Mouse (Mus musculus) kidney, adult 2 months (tissue): ENCODE measurements at regions not wholly inside any gene's neighbourhood (a gene's known extent, or its start where the extent isn't known, plus 50 kb on each side); places are given as distances from the start of the nearest gene placed in this dataset.

Experiments used
- DNase-seq: peaks from one replicate; pipeline ENCODE4 v3.0.0; 2021
- H3K27ac ChIP-seq: fragments of 200-500 bp; 2 replicates; pipeline ENCODE4 v1.5.1; 2012; ENCODE audit warnings: low read depth, low read length, control low read depth, inconsistent platforms; ENCODE audit not compliant: insufficient read depth
- H3K27me3 ChIP-seq: fragments of 200-500 bp; replicated peaks from 2 replicates; pipeline ENCODE4 v1.6.1; 2012; ENCODE audit warnings: mild to moderate bottlenecking, moderate library complexity, low read length, inconsistent platforms; ENCODE audit not compliant: control insufficient read depth, insufficient read depth
- H3K36me3 ChIP-seq: fragments of 200-500 bp; 2 replicates; pipeline ENCODE4 v1.6.1; 2012; ENCODE audit warnings: mild to moderate bottlenecking, moderate library complexity, low read length, inconsistent platforms; ENCODE audit not compliant: control insufficient read depth, insufficient read depth
- H3K4me1 ChIP-seq: fragments of 200-500 bp; 2 replicates; pipeline ENCODE4 v1.6.1; 2011; ENCODE audit warnings: low read length; ENCODE audit not compliant: control insufficient read depth, insufficient read depth
- H3K4me3 ChIP-seq: fragments of 200-500 bp; 2 replicates; pipeline ENCODE4 v1.5.1; 2011; ENCODE audit warnings: mild to moderate bottlenecking, low read depth, low read length, control low read depth; ENCODE audit not compliant: insufficient read depth
- CTCF ChIP-seq: fragments of 200-500 bp; conservative IDR thresholded peaks from 2 replicates; pipeline ENCODE4 v1.5.1; 2011; ENCODE audit warnings: low read depth, mild to moderate bottlenecking, control low read depth, low read length, moderate library complexity, mixed read lengths; ENCODE audit not compliant: insufficient read depth, insufficient read length
- POLR2A ChIP-seq: fragments of 200-500 bp; IDR thresholded peaks from one replicate; pipeline ENCODE4 v1.6.1; 2011; ENCODE audit warnings: low read depth, low read length, control low read depth
- WGBS: fragments of 180-500 bp; shearing (Covaris S2); methylation state at CpG from one replicate; pipeline ENCODE4 v1.1.7; 2018; 5-methylcytosine and 5-hydroxymethylcytosine counted together

- no peak for TF ChIP-seq POLR2A
- WGBS, result 22% methylated on average over 10 of the region's 10 CpGs
- Histone ChIP-seq H3K4me1 (no peaks in the 10 kb centered on the region), H3K36me3 (no peaks in the 10 kb centered on the region), H3K4me3 (no peak overlapping the region), H3K27me3 (no peaks in the 10 kb centered on the region), H3K27ac (no peak overlapping the region)
- no peak for DNase-seq
Observed at GRCm38 (mm10) chr3:35404492-35405390, 349.2 kb upstream of the Atp11b start.

GRCm38 (mm10) chr3:35405621-35406079, 348.3 kb upstream of the Atp11b start:
- TF ChIP-seq CTCF (no peak; the same call in 1 of the 2 replicates), POLR2A (no peak)
- no peaks in the 10 kb centered on the region for H3K36me3 ChIP-seq
- no peak overlapping the region for H3K27ac ChIP-seq
- WGBS, result 36% methylated on average over 14 of the region's 14 CpGs
- H3K4me3 ChIP-seq, result no peak overlapping the region
- no peaks in the 10 kb centered on the region for H3K27me3 ChIP-seq
- H3K4me1 ChIP-seq, result no peaks in the 10 kb centered on the region
- peak; percentile 11 for DNase-seq

- DNase-seq, result no peak
- no peak overlapping the region for H3K27ac ChIP-seq
- H3K36me3 ChIP-seq, result no peaks in the 10 kb centered on the region
- no peaks in the 10 kb centered on the region for H3K4me1 ChIP-seq
- no peak for TF ChIP-seq CTCF
- no peak for TF ChIP-seq POLR2A
- H3K4me3 ChIP-seq, result no peak overlapping the region
- H3K27me3 ChIP-seq, result no peaks in the 10 kb centered on the region
- 93% methylated on average over 1 of the region's 1 CpGs for WGBS
Observed at GRCm38 (mm10) chr3:35437687-35438086, 316.2 kb upstream of the Atp11b start.

GRCm38 (mm10) chr3:35462858-35463257, 291.0 kb upstream of the Atp11b start:
- no peak for TF ChIP-seq CTCF
- no peak for TF ChIP-seq POLR2A
- no peaks in the 10 kb centered on the region for H3K36me3 ChIP-seq
- no peak overlapping the region for H3K4me3 ChIP-seq
- WGBS, result 57% methylated on average over 4 of the region's 4 CpGs
- no peaks in the 10 kb centered on the region for H3K27me3 ChIP-seq
- H3K4me1 ChIP-seq, result no peaks in the 10 kb centered on the region
- no peak for DNase-seq
- H3K27ac ChIP-seq, result no peak overlapping the region

GRCm38 (mm10) chr3:35464212-35464911, 289.5 kb upstream of the Atp11b start:
- 46% methylated on average over 11 of the region's 11 CpGs for WGBS
- Histone ChIP-seq H3K36me3 (no peaks in the 10 kb centered on the region), H3K27me3 (no peaks in the 10 kb centered on the region; the same call in 1 of the 2 replicates), H3K4me3 (no peak overlapping the region), H3K27ac (no peak overlapping the region), H3K4me1 (no peaks in the 10 kb centered on the region)
- TF ChIP-seq POLR2A, result no peak
- TF ChIP-seq CTCF, result no peak
- DNase-seq, result no peak

GRCm38 (mm10) chr3:35465956-35466355, 287.9 kb upstream of the Atp11b start:
- DNase-seq, result no peak
- Histone ChIP-seq H3K27ac (no peak overlapping the region), H3K27me3 (no peaks in the 10 kb centered on the region; the same call in 1 of the 2 replicates), H3K4me1 (no peaks in the 10 kb centered on the region), H3K36me3 (no peaks in the 10 kb centered on the region), H3K4me3 (no peak overlapping the region)
- TF ChIP-seq CTCF, result no peak
- TF ChIP-seq POLR2A, result no peak
- WGBS, result 71% methylated on average over 3 of the region's 3 CpGs

- Histone ChIP-seq H3K27ac (no peak overlapping the region), H3K27me3 (no peaks in the 10 kb centered on the region; the same call in 1 of the 2 replicates), H3K4me1 (no peaks in the 10 kb centered on the region), H3K36me3 (no peaks in the 10 kb centered on the region), H3K4me3 (no peak overlapping the region)
- no peak for DNase-seq
- WGBS, result 77% methylated on average over 7 of the region's 7 CpGs
- TF ChIP-seq CTCF (no peak), POLR2A (no peak)
Observed at GRCm38 (mm10) chr3:35473351-35473750, 280.6 kb upstream of the Atp11b start.
